ENCODE assay signal across 9 mouse cellular contexts in the genomic region with DNA sequence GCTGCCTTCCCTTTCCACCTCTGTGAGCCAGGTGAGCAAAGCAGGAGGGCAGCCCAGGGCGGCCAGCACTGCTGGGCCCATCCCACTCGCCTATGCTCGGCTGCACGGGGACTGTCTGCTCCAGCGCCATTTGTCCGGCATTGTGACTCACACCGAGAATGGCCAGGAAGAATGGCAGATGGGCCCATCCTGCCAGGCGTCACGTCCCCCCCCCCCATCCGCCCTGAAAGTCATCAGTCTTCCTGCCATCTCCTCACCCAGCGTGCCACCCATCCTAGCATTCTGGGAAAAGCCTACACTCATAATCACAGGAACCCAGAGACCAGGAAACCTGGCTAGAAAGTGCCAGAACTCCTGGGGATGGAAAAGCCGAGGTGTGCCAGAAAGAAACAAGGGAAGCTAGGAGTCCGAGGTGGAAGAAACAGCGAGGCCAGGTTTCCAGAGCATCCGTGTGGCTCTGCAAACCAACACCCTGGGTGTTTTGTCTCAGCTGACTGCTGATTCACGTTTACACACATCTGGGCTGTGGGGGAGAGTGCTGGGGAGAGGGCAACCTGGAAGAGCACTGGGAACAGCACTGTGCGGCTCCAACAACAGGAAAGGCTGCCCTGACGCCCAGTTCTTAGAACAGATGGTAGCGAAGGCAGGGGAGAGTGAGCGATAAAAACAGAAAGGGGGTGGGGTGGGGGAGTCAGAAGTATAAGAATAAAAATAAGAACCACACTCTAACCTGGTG.
DNase-seq lines count a peak whose midpoint lies in the region; ATAC-seq and TF ChIP-seq lines count a peak whose summit lies in the region.
"Had no signal": no experiment of that assay in that cellular context is flagged by ENCODE, and none has a peak within 500 bp of the region (broad histone marks: within the 10 kb centered on the region; RNA-seq: fewer than 3 reads in every experiment).

No protein-coding gene starts in this region.

- TF ChIP-seq CTCF in liver, adult 2 months (IDR thresholded peaks at IDR 0.05; ENCODE audit: low read depth, low read length), result no peak
- no peak for TF ChIP-seq CTCF in liver, embryonic 14.5 days (IDR thresholded peaks at IDR 0.05; ENCODE audit: low read depth)

- H3K4me3 ChIP-seq in liver, adult 2 months (ENCODE audit: insufficient read depth, low read depth, low read length), result no peak overlapping the region
- H3K4me3 ChIP-seq in embryonic facial prominence, embryonic 14.5 days (ENCODE audit: low read depth, low read length), result no peak overlapping the region
- no peak overlapping the region for H3K4me3 ChIP-seq in liver, embryonic 14.5 days (ENCODE audit: insufficient read depth in 1 of 2, low read depth in 2 of 2, low read length in 2 of 2)

- H3K27me3 ChIP-seq in liver, adult 2 months (ENCODE audit: control insufficient read depth, insufficient read depth, low read length), result no peaks in the 10 kb centered on the region
- no peaks in the 10 kb centered on the region for H3K27me3 ChIP-seq in embryonic facial prominence, embryonic 14.5 days (replicated peaks; ENCODE audit: control insufficient read depth, insufficient read depth, low read length)
- no peaks in the 10 kb centered on the region for H3K27me3 ChIP-seq in liver, embryonic 14.5 days (ENCODE audit: control insufficient read depth, insufficient read depth, low read length)

- WGBS in liver, adult 2 months, result 46% methylated on average over 20 of the region's 20 CpGs
- 67% methylated on average over 20 of the region's 20 CpGs for WGBS in embryonic facial prominence, embryonic 14.5 days
- WGBS in liver, embryonic 14.5 days (ENCODE audit: insufficient replicate concordance), result 70% methylated on average over 20 of the region's 20 CpGs

- no peak overlapping the region for H3K9ac ChIP-seq in liver, adult 2 months (ENCODE audit: low read depth, low read length)
- H3K9ac ChIP-seq in embryonic facial prominence, embryonic 14.5 days (ENCODE audit: low read depth, low read length), result no peak overlapping the region
- H3K9ac ChIP-seq in liver, embryonic 14.5 days (replicated peaks), result no peak overlapping the region

- no peaks in the 10 kb centered on the region for H3K9me3 ChIP-seq in embryonic facial prominence, embryonic 14.5 days (ENCODE audit: control insufficient read depth, low read length)
- no peaks in the 10 kb centered on the region for H3K9me3 ChIP-seq in liver, embryonic 14.5 days (ENCODE audit: control insufficient read depth, low read length)

- H3K36me3 ChIP-seq in liver, adult 2 months (ENCODE audit: control insufficient read depth, insufficient read depth, low read length), result peaks cover 4% of the 10 kb centered on the region; the same call in 1 of the 2 replicates
- peaks cover 7% of the 10 kb centered on the region for H3K36me3 ChIP-seq in embryonic facial prominence, embryonic 14.5 days (ENCODE audit: control insufficient read depth, insufficient read depth, low read length)
- peaks cover 13% of the 10 kb centered on the region for H3K36me3 ChIP-seq in liver, embryonic 14.5 days (replicated peaks; ENCODE audit: control insufficient read depth, insufficient read depth, low read depth)

- DNase-seq in adrenal gland, postnatal 36 days, result peak; percentile 45 to 49
- DNase-seq in adrenal gland, postnatal 25 days, result no peak
- DNase-seq in liver, adult 2 months (ENCODE audit: extremely low read depth, low read depth, low spot score), result no peak
- DNase-seq in liver, result no peak
- no peak for DNase-seq in embryonic facial prominence, embryonic 14.5 days (ENCODE audit: low spot score)
- DNase-seq in liver, embryonic 14.5 days (ENCODE audit: low read depth in 3 of 3, low spot score in 3 of 3), result no peak
- DNase-seq in adrenal gland, adult 18-20 months (ENCODE audit: low spot score in 2 of 2), result no peak

- no peak for ATAC-seq in embryonic facial prominence, embryonic 14.5 days (ENCODE audit: low read depth)
- 0 out of 2 replicates have a peak, but pooled peaks have one; percentile 24 for ATAC-seq in liver, embryonic 14.5 days (ENCODE audit: insufficient read depth)
- ATAC-seq in activated CD4-positive, CD25-positive, alpha-beta regulatory T cell, adult 4 months, result no peak
- ATAC-seq: midbrain, embryonic 16.5 days had no signal

- H3K4me1 ChIP-seq in liver, adult 2 months (ENCODE audit: control insufficient read depth, insufficient read depth, low read length), result peaks cover 27% of the 10 kb centered on the region
- peaks cover 14% of the 10 kb centered on the region; the same call in 1 of the 2 replicates for H3K4me1 ChIP-seq in embryonic facial prominence, embryonic 14.5 days (ENCODE audit: control insufficient read depth, insufficient read depth, low read length)
- H3K4me1 ChIP-seq in liver, embryonic 14.5 days (replicated peaks; ENCODE audit: control insufficient read depth in 2 of 2, insufficient read depth in 2 of 2, low read length in 1 of 2), result peaks cover 0 to 14% of the 10 kb centered on the region in 2 experiments; a peak in 2 of 4 replicates

- TF ChIP-seq POLR2A in liver, adult 2 months (IDR thresholded peaks at IDR 0.05; ENCODE audit: extremely low read depth, insufficient read depth, low read length), result no peak

- no peak overlapping the region for H3K4me2 ChIP-seq in embryonic facial prominence, embryonic 14.5 days (ENCODE audit: low read depth, low read length)
- H3K4me2 ChIP-seq in liver, embryonic 14.5 days (ENCODE audit: low read depth), result no peak overlapping the region

- no peak for TF ChIP-seq EP300 in liver, embryonic 14.5 days (IDR thresholded peaks at IDR 0.05; ENCODE audit: low read depth)

- peaks cover 31% of the 10 kb centered on the region; the same call in 1 of the 2 replicates for H3K79me2 ChIP-seq in liver, adult 2 months (ENCODE audit: control insufficient read depth, insufficient read depth, low read length)

- H3K27ac ChIP-seq in liver, adult 2 months (replicated peaks; ENCODE audit: insufficient read depth, low read depth, low read length), result peak overlapping the region; percentile 13; the same call in 1 of the 2 replicates
- 0 out of 2 replicates have a peak overlapping the region, but pooled peaks have one; percentile 34 for H3K27ac ChIP-seq in embryonic facial prominence, embryonic 14.5 days (replicated peaks; ENCODE audit: low read depth, low read length)
- no peak overlapping the region for H3K27ac ChIP-seq in liver, embryonic 14.5 days

Comparison
In these comparisons a context has a peak if more than half of its experiments do, and no peak if none do; other contexts are left out.
1. DNase-seq: peak in adrenal gland, postnatal 36 days (2 of 2); none in adrenal gland, postnatal 25 days (single experiment), liver, adult 2 months (single experiment), liver (single experiment), embryonic facial prominence, embryonic 14.5 days (single experiment), liver, embryonic 14.5 days (0 of 3) and adrenal gland, adult 18-20 months (0 of 2).